Mouse (Mus musculus): ENCODE data around the gene Rpa1.

- TF ChIP-seq CTCF (IDR thresholded peaks at IDR 0.05; ENCODE audit: low read depth, low read length): no peak
- no peak for TF ChIP-seq GATA2 (IDR thresholded peaks at IDR 0.05; ENCODE audit: borderline replicate concordance, low read depth, low read length)
- TF ChIP-seq TAL1 (conservative IDR thresholded peaks at IDR 0.05; ENCODE audit: low read depth, low read length): no peak
- TF ChIP-seq GATA1 (IDR thresholded peaks at IDR 0.05; ENCODE audit: borderline replicate concordance, low read length): no peak
- no peak for TF ChIP-seq POLR2AphosphoS5 (IDR thresholded peaks at IDR 0.05; ENCODE audit: insufficient replicate concordance, low read depth, low read length)
Measured at GRCm38 (mm10) chr11:75351225-75351624, 3.1 kb upstream of the Rpa1 start.
